Mouse (Mus musculus): ENCODE measurements around the gene Ank. TPM values are rescaled to one million over a fixed set of nuclear protein-coding genes. Genes with fewer than 3 reads are reported as not detected.

The Ank gene
- 100 to 1,000 TPM; 160 TPM for total RNA-seq (2021)
- long read RNA-seq, experiment 1, transcript Ank-202 (5 exons, 1,911 nt), result minor isoform, 5 of 152 reads
- long read RNA-seq, experiment 1, transcript Ank-201 (12 exons, 3,498 nt), result major isoform, 117 of 152 reads
- long read RNA-seq, experiment 1, partial matches to known transcripts, result 23 of 152 reads
- long read RNA-seq, experiment 1, other reads (novel, unspliced or antisense), result 7 of 152 reads
- long read RNA-seq, experiment 2, transcript Ank-201 (12 exons, 3,498 nt), result major isoform, 134 of 178 reads
- long read RNA-seq, experiment 2, partial matches to known transcripts, result 29 of 178 reads
- long read RNA-seq, experiment 2, other reads (novel, unspliced or antisense), result 14 of 178 reads

GRCm38 (mm10) chr15:27466131-27467080 lies at the start of gene Ank:
TSS of gene Ank (plus strand) at chr15:27466677.
- peak within 1 kb of the TSS; percentile 88 for H3K4me3 ChIP-seq
- H3K27ac ChIP-seq, result peak within 1 kb of the TSS; percentile 99
- TF ChIP-seq CTCF (conservative IDR thresholded peaks at IDR 0.05), result peak; percentile 51; the same call in 1 of the 2 replicates
- DNase-seq (ENCODE audit: low spot score in 2 of 2), result peak; percentile 76 to 84

GRCm38 (mm10) chr15:27418566-27419331 lies 47.7 kb upstream of the Ank start:
- DNase-seq (ENCODE audit: low spot score in 2 of 2), result no peak
- no peak for TF ChIP-seq CTCF (conservative IDR thresholded peaks at IDR 0.05)
- no peak overlapping the region for H3K4me3 ChIP-seq
- no peak overlapping the region for H3K27ac ChIP-seq

- Histone ChIP-seq H3K4me3 (no peak overlapping the region), H3K27ac (no peak overlapping the region)
- DNase-seq (ENCODE audit: low spot score in 2 of 2), result no peak
- TF ChIP-seq CTCF (conservative IDR thresholded peaks at IDR 0.05), result no peak
Measured at GRCm38 (mm10) chr15:27421531-27421930, 44.9 kb upstream of the Ank start.

GRCm38 (mm10) chr15:27427581-27427980 lies 38.9 kb upstream of the Ank start:
- Histone ChIP-seq H3K4me3 (no peak overlapping the region), H3K27ac (no peak overlapping the region)
- no peak for DNase-seq (ENCODE audit: low spot score in 2 of 2)
- TF ChIP-seq CTCF (conservative IDR thresholded peaks at IDR 0.05), result no peak

GRCm38 (mm10) chr15:27430241-27430640 lies 36.2 kb upstream of the Ank start:
- no peak for DNase-seq (ENCODE audit: low spot score in 2 of 2)
- Histone ChIP-seq H3K27ac (no peak overlapping the region), H3K4me3 (no peak overlapping the region)
- TF ChIP-seq CTCF (conservative IDR thresholded peaks at IDR 0.05), result no peak

GRCm38 (mm10) chr15:27432851-27433615 lies 33.4 kb upstream of the Ank start:
- H3K27ac ChIP-seq, result no peak overlapping the region
- no peak overlapping the region for H3K4me3 ChIP-seq
- no peak for TF ChIP-seq CTCF (conservative IDR thresholded peaks at IDR 0.05)
- DNase-seq (ENCODE audit: low spot score in 2 of 2), result no peak

GRCm38 (mm10) chr15:27435409-27435808 lies 31.1 kb upstream of the Ank start:
- no peak for DNase-seq (ENCODE audit: low spot score in 2 of 2)
- Histone ChIP-seq H3K4me3 (no peak overlapping the region), H3K27ac (no peak overlapping the region)
- TF ChIP-seq CTCF (conservative IDR thresholded peaks at IDR 0.05), result no peak

GRCm38 (mm10) chr15:27436194-27436593 lies 30.3 kb upstream of the Ank start:
- no peak for DNase-seq (ENCODE audit: low spot score in 2 of 2)
- no peak overlapping the region for H3K4me3 ChIP-seq
- H3K27ac ChIP-seq, result no peak overlapping the region
- no peak for TF ChIP-seq CTCF (conservative IDR thresholded peaks at IDR 0.05)

GRCm38 (mm10) chr15:27441053-27441452 lies 25.4 kb upstream of the Ank start:
- DNase-seq (ENCODE audit: low spot score in 2 of 2), result no peak
- no peak for TF ChIP-seq CTCF (conservative IDR thresholded peaks at IDR 0.05)
- no peak overlapping the region for H3K27ac ChIP-seq
- H3K4me3 ChIP-seq, result no peak overlapping the region

GRCm38 (mm10) chr15:27441529-27441928 lies 24.9 kb upstream of the Ank start:
- no peak overlapping the region for H3K4me3 ChIP-seq
- no peak for TF ChIP-seq CTCF (conservative IDR thresholded peaks at IDR 0.05)
- no peak for DNase-seq (ENCODE audit: low spot score in 2 of 2)
- H3K27ac ChIP-seq, result no peak overlapping the region

GRCm38 (mm10) chr15:27441951-27442350 lies 24.5 kb upstream of the Ank start:
- no peak for TF ChIP-seq CTCF (conservative IDR thresholded peaks at IDR 0.05)
- no peak for DNase-seq (ENCODE audit: low spot score in 2 of 2)
- Histone ChIP-seq H3K4me3 (no peak overlapping the region), H3K27ac (no peak overlapping the region)

- H3K27ac ChIP-seq, result no peak overlapping the region
- DNase-seq (ENCODE audit: low spot score in 2 of 2), result no peak
- no peak for TF ChIP-seq CTCF (conservative IDR thresholded peaks at IDR 0.05)
- H3K4me3 ChIP-seq, result no peak overlapping the region
Measured at GRCm38 (mm10) chr15:27444772-27445347, 21.6 kb upstream of the Ank start.

Measured in layer of hippocampus, adult 2 months (tissue).